Mouse (Mus musculus): ENCODE data around the gene Dolpp1. TPM values are rescaled to one million over a fixed set of nuclear protein-coding genes. Genes with fewer than 3 reads are reported as not detected.

Dolpp1 gene
- total RNA-seq, 1 experiment: 55.6 TPM

DNA sequence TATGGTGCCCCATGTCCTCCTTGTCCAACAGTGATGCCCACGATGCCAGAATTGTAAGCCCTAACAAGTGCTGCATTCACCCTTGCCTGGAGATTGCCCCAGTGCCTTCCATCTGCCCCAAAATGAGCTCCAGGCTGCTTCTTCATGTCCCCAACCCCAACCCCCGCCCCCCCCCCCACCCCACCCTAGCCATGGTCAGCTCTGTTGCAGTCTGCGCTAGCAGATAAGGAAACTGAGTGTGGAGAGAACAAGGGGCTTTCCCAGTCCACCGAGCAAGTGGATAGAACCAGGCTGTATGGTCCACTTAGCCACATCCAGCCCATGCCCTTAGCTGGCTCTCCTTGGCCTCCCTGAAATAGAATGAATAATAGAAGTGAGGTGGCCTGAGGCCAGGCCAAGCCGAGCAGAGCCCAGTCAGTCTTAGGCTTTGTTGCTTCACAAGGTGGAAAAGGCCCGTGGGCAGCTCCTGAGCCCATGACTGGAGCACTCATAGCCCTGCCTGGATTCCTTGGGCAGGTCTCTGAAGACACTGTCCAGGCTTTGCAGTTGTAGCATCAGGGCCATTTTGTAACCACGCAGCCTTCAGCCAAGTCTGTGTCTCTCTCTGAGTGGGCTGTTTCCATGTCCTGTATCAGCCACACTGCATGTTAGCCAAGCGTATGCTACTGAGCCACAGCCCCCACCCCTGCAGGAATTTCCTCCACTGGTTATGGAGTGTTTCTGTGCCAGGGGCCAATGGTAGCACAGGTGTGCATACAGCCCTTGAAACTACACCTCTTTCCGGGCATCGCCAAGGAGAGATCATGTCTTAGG lies 11.3 kb upstream of the Dolpp1 start:
- DNase-seq (ENCODE audit: low read depth, low spot score): no peak
- H3K4me3 ChIP-seq (ENCODE audit: insufficient read depth in 1 of 2, low read depth in 1 of 2, low read length in 2 of 2, poor library complexity in 1 of 2, severe bottlenecking in 1 of 2): no peak overlapping the region
- no peaks in the 10 kb centered on the region for H3K9me3 ChIP-seq (ENCODE audit: control insufficient read depth, insufficient read depth, low read depth, low read length)
- TF ChIP-seq ZNF384 (IDR thresholded peaks at IDR 0.05; ENCODE audit: low read depth, low read length) (no peak), HCFC1 (IDR thresholded peaks at IDR 0.05; ENCODE audit: borderline replicate concordance, insufficient read depth, low read length) (no peak), CHD2 (IDR thresholded peaks at IDR 0.05; ENCODE audit: low read depth, low read length) (no peak), ZC3H11A (IDR thresholded peaks at IDR 0.05; ENCODE audit: borderline replicate concordance, low read depth, low read length) (no peak), MAFK (IDR thresholded peaks at IDR 0.05; ENCODE audit: insufficient read depth, low read depth, low read length) (no peak)
- H3K9ac ChIP-seq (ENCODE audit: insufficient read depth, low read depth, low read length, poor library complexity, severe bottlenecking): no peak overlapping the region
- H3K4me1 ChIP-seq (ENCODE audit: control insufficient read depth in 2 of 2, insufficient read depth in 2 of 2, low read length in 2 of 2, poor library complexity in 1 of 2): no peaks in the 10 kb centered on the region
- H3K27ac ChIP-seq (ENCODE audit: insufficient read depth, low read depth, low read length, poor library complexity, severe bottlenecking): no peak overlapping the region
- H3K36me3 ChIP-seq (ENCODE audit: control insufficient read depth, insufficient read depth, low read length, poor library complexity, severe bottlenecking): peaks cover 48% of the 10 kb centered on the region
- in situ Hi-C loops (cut with MboI; ENCODE audit: low sequenced_read_pairs in 2 of 2, unreplicated experiment in 2 of 2): no loop called here

DNA sequence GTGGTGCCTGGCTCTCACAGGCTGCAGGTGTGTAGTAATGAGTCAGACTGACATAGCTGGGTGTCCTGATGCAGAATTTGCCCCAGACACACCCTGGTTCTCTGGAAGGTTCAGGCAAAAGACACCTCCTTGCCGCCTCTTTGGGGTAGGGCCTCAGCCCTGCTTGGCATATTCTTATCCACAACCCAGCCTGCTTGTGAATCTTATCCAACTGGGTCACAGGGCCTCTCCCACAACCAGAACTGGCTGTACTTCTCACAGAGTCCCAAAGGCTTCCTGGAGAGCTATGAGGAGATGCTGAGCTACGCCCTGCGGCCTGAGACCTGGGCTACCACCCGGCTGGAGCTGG lies 10.7 kb upstream of the Dolpp1 start:
- no peaks in the 10 kb centered on the region for H3K9me3 ChIP-seq (ENCODE audit: control insufficient read depth, insufficient read depth, low read depth, low read length)
- TF ChIP-seq ZNF384 (IDR thresholded peaks at IDR 0.05; ENCODE audit: low read depth, low read length): no peak
- TF ChIP-seq HCFC1 (IDR thresholded peaks at IDR 0.05; ENCODE audit: borderline replicate concordance, insufficient read depth, low read length): no peak
- no peak for TF ChIP-seq CHD2 (IDR thresholded peaks at IDR 0.05; ENCODE audit: low read depth, low read length)
- TF ChIP-seq MAFK (IDR thresholded peaks at IDR 0.05; ENCODE audit: insufficient read depth, low read depth, low read length): no peak
- no peak for TF ChIP-seq ZC3H11A (IDR thresholded peaks at IDR 0.05; ENCODE audit: borderline replicate concordance, low read depth, low read length)
- H3K9ac ChIP-seq (ENCODE audit: insufficient read depth, low read depth, low read length, poor library complexity, severe bottlenecking): no peak overlapping the region
- peaks cover 47% of the 10 kb centered on the region for H3K36me3 ChIP-seq (ENCODE audit: control insufficient read depth, insufficient read depth, low read length, poor library complexity, severe bottlenecking)
- no peak for DNase-seq (ENCODE audit: low read depth, low spot score)
- in situ Hi-C loops (cut with MboI; ENCODE audit: low sequenced_read_pairs in 2 of 2, unreplicated experiment in 2 of 2): no loop called here
- H3K4me1 ChIP-seq (ENCODE audit: control insufficient read depth in 2 of 2, insufficient read depth in 2 of 2, low read length in 2 of 2, poor library complexity in 1 of 2): no peaks in the 10 kb centered on the region
- no peak overlapping the region for H3K4me3 ChIP-seq (ENCODE audit: insufficient read depth in 1 of 2, low read depth in 1 of 2, low read length in 2 of 2, poor library complexity in 1 of 2, severe bottlenecking in 1 of 2)
- no peak overlapping the region for H3K27ac ChIP-seq (ENCODE audit: insufficient read depth, low read depth, low read length, poor library complexity, severe bottlenecking)

DNA sequence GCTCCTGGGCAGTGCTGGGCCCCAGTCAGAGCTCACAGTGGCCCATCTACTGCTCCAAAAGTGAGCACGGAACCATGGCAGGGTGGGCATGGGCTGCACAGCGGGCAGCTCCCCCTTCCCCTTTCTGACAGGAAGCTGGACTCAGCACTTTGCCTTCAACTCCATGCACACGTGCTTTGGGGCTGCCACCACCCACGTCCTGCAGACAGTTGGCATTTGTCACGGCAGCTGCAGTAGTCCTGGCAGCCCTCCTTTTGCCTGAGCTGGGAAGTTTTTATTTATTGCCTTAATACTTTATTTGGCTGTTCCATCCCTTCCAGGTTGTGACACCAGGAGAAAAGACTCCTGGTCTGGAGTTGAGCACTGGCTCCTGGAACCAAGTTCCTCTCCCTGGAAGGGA lies 7.2 kb upstream of the Dolpp1 start:
- TF ChIP-seq ZNF384 (IDR thresholded peaks at IDR 0.05; ENCODE audit: low read depth, low read length): no peak
- Histone ChIP-seq H3K27ac (ENCODE audit: insufficient read depth, low read depth, low read length, poor library complexity, severe bottlenecking) (no peak overlapping the region), H3K36me3 (ENCODE audit: control insufficient read depth, insufficient read depth, low read length, poor library complexity, severe bottlenecking) (peaks cover 22% of the 10 kb centered on the region), H3K4me3 (ENCODE audit: insufficient read depth in 1 of 2, low read depth in 1 of 2, low read length in 2 of 2, poor library complexity in 1 of 2, severe bottlenecking in 1 of 2) (no peak overlapping the region), H3K9me3 (ENCODE audit: control insufficient read depth, insufficient read depth, low read depth, low read length) (no peaks in the 10 kb centered on the region), H3K4me1 (ENCODE audit: control insufficient read depth in 2 of 2, insufficient read depth in 2 of 2, low read length in 2 of 2, poor library complexity in 1 of 2) (no peaks in the 10 kb centered on the region), H3K9ac (ENCODE audit: insufficient read depth, low read depth, low read length, poor library complexity, severe bottlenecking) (no peak overlapping the region)
- in situ Hi-C loops (cut with MboI; ENCODE audit: low sequenced_read_pairs in 2 of 2, unreplicated experiment in 2 of 2): no loop called here
- DNase-seq (ENCODE audit: low read depth, low spot score): no peak

DNA sequence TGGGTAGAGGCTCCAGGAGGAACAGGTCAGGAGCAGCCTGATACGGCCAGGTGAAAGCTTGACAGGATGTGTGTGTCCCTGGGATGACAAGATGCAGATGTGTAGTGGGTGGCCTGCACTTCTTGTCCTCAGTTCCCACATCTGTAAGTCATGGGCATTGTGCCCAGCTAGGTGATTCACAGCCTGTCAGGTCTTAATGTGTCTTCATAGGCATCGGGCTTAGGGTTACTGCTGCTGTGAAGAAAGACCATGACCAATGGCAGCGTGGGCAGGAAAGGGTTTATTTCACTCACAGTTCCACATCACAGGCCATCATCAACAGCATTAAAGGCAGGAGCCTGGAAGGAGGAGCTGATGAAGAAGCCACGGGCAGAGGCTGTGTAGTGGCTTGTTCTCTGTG lies 6.5 kb upstream of the Dolpp1 start:
- Histone ChIP-seq H3K27ac (ENCODE audit: insufficient read depth, low read depth, low read length, poor library complexity, severe bottlenecking) (no peak overlapping the region), H3K4me1 (ENCODE audit: control insufficient read depth in 2 of 2, insufficient read depth in 2 of 2, low read length in 2 of 2, poor library complexity in 1 of 2) (no peaks in the 10 kb centered on the region), H3K9me3 (ENCODE audit: control insufficient read depth, insufficient read depth, low read depth, low read length) (no peaks in the 10 kb centered on the region), H3K36me3 (ENCODE audit: control insufficient read depth, insufficient read depth, low read length, poor library complexity, severe bottlenecking) (peaks cover 22% of the 10 kb centered on the region), H3K4me3 (ENCODE audit: insufficient read depth in 1 of 2, low read depth in 1 of 2, low read length in 2 of 2, poor library complexity in 1 of 2, severe bottlenecking in 1 of 2) (no peak overlapping the region), H3K9ac (ENCODE audit: insufficient read depth, low read depth, low read length, poor library complexity, severe bottlenecking) (no peak overlapping the region)
- in situ Hi-C loops (cut with MboI; ENCODE audit: low sequenced_read_pairs in 2 of 2, unreplicated experiment in 2 of 2): no loop called here
- DNase-seq (ENCODE audit: low read depth, low spot score): no peak
- TF ChIP-seq ZC3H11A (IDR thresholded peaks at IDR 0.05; ENCODE audit: borderline replicate concordance, low read depth, low read length) (no peak), ZNF384 (IDR thresholded peaks at IDR 0.05; ENCODE audit: low read depth, low read length) (no peak), CHD2 (IDR thresholded peaks at IDR 0.05; ENCODE audit: low read depth, low read length) (no peak), MAFK (IDR thresholded peaks at IDR 0.05; ENCODE audit: insufficient read depth, low read depth, low read length) (no peak), HCFC1 (IDR thresholded peaks at IDR 0.05; ENCODE audit: borderline replicate concordance, insufficient read depth, low read length) (no peak)

DNA sequence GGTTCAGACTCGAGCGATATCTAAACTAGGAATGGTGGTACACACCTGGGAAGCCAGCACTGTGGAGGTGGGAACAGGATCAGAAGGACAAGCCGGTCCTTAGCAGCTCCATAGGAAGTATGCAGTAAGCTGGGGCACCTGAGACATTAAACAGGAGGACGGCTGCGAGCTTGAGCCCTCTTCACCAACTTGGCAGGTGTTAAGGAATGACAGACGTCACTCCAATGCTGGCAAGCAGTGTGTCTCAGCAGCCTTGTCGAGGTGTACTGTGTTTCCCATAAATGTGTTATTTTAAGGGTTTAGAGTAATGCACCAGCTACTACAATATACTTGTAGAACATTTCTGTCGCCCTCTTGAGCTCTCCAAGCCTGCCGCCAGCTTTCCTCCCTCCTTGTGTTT lies 5.1 kb upstream of the Dolpp1 start:
- in situ Hi-C loops (cut with MboI; ENCODE audit: low sequenced_read_pairs in 2 of 2, unreplicated experiment in 2 of 2): no loop called here
- DNase-seq (ENCODE audit: low read depth, low spot score): no peak
- Histone ChIP-seq H3K27ac (ENCODE audit: insufficient read depth, low read depth, low read length, poor library complexity, severe bottlenecking) (no peak overlapping the region), H3K9ac (ENCODE audit: insufficient read depth, low read depth, low read length, poor library complexity, severe bottlenecking) (no peak overlapping the region), H3K36me3 (ENCODE audit: control insufficient read depth, insufficient read depth, low read length, poor library complexity, severe bottlenecking) (peaks cover 17% of the 10 kb centered on the region), H3K4me1 (ENCODE audit: control insufficient read depth in 2 of 2, insufficient read depth in 2 of 2, low read length in 2 of 2, poor library complexity in 1 of 2) (0 out of 4 replicates have a peak, but pooled peaks cover 0 to 3% of the 10 kb centered on the region in 2 experiments), H3K9me3 (ENCODE audit: control insufficient read depth, insufficient read depth, low read depth, low read length) (no peaks in the 10 kb centered on the region), H3K4me3 (ENCODE audit: insufficient read depth in 1 of 2, low read depth in 1 of 2, low read length in 2 of 2, poor library complexity in 1 of 2, severe bottlenecking in 1 of 2) (no peak overlapping the region)
- TF ChIP-seq MAFK (IDR thresholded peaks at IDR 0.05; ENCODE audit: insufficient read depth, low read depth, low read length) (no peak), ZC3H11A (IDR thresholded peaks at IDR 0.05; ENCODE audit: borderline replicate concordance, low read depth, low read length) (no peak), HCFC1 (IDR thresholded peaks at IDR 0.05; ENCODE audit: borderline replicate concordance, insufficient read depth, low read length) (no peak), ZNF384 (IDR thresholded peaks at IDR 0.05; ENCODE audit: low read depth, low read length) (no peak), CHD2 (IDR thresholded peaks at IDR 0.05; ENCODE audit: low read depth, low read length) (no peak)
